Mouse (Mus musculus): ENCODE data around the gene Tfec.

Tfec gene

GRCm38 (mm10) chr6:16898251-16898862 lies at the start of gene Tfec:
TSS of gene Tfec (minus strand) at chr6:16898441.
- in situ Hi-C loops (cut with MboI, MseI): no loop called here

- in situ Hi-C loops (cut with MboI, MseI): no loop called here
These were observed 49.6 kb upstream of the Tfec start for GRCm38 (mm10) chr6:16947837-16948236.

DNA sequence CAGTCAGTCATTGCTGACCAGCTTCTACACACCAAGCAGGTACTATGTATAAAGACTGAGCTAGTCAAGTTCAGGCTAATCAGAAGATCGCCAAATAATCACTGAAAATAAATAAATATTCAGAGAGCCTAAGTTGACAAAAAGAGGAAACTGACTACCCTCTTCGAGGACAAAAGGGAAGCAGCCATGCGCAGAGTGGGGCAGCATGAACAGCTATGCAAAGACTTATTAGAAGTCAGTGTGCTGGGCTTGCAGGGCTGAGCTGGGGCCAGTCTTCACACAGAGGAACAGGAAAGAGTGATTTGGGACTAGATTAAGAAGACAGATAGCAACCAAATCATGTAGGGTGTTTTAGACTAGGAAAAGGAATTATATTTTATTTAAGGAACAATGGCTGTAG lies 45.3 kb upstream of the Tfec start:
- in situ Hi-C loops (cut with MboI, MseI): no loop called here

DNA sequence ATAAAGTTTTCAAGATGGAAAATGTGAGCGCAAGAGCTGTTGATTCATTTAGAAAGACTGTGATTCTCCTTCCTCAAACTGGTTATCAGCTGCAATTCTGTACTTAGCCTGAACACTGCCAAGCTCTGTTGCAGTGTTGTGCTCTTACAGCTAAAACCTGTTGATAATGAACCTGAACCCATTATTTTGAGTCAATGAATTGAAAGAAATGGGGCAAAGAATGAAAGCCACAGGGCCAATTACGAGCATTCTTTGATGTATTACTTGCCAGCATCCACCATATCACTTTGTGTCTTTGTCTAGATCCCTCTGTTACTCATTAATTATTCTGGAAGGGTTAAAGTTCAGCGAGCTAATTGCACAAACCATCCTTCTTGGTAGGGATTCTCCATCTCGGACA lies 44.2 kb upstream of the Tfec start:
- in situ Hi-C loops (cut with MboI, MseI): no loop called here

GRCm38 (mm10) chr6:16931059-16931458 lies 32.8 kb upstream of the Tfec start:
- in situ Hi-C loops (cut with MboI, MseI): no loop called here

GRCm38 (mm10) chr6:16920111-16920656 lies 21.9 kb upstream of the Tfec start:
- in situ Hi-C loops (cut with MboI, MseI): no loop called here

DNA sequence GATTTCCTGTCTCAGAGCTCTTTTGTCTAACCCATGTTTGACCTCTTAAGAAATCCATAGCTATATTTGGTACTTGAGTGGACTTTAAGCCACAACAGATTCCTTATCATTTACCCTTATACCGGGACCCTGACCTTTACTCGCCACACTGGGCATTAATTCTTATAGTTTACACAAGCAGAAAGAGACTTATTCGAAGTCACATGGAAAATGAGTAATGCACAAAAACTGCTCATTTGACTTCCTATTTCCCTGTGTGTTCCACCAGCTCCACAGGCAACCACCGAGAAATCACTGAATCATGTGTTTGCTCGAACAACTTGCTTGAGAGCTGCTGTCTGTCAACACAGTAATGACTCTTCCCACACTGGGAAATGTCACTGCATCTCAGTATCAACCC lies 6.4 kb downstream of the Tfec start:
- in situ Hi-C loops (cut with MboI, MseI): no loop called here

DNA sequence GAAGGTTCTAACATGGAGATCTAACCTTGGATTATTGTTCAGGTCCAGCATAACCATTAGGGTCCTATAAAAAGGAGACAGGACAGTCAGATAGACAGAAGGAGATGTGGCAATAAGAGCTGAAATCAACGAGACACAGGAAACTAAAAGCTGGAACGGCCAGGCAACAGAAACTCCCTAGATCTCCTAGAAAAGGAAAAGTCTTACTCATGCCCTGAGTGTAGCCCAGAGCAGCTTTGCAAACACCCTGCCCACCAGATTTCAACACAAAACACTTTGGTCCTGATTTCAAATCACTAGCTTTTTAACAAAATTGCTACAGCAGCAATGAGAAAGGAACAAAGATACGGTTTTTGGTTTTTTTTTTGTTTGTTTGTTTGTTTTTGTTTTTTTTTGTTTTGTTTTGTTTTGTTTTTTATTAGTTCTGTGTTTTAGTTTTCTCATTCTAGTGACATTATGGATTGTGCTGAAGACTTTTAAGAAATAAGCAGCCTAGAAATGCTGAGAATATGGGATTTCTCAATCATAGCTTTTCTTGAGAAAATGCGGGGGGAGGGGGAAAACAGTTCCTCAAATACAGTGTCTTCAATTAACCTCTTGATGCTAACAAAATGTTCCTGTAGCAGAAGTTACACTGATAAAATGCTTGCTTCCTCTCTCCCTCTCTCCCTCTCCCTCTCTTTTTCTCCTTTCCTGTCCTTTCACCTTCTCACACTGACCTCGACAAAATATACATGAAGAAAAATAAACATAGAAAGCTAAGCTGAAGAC lies 14.5 kb downstream of the Tfec start:
- in situ Hi-C loops (cut with MboI, MseI): loop anchor here in 1 of 2 experiments (10.0 kb wide), 1 partner anchor 491 kb away; no protein-coding TSS in a partner anchor

DNA sequence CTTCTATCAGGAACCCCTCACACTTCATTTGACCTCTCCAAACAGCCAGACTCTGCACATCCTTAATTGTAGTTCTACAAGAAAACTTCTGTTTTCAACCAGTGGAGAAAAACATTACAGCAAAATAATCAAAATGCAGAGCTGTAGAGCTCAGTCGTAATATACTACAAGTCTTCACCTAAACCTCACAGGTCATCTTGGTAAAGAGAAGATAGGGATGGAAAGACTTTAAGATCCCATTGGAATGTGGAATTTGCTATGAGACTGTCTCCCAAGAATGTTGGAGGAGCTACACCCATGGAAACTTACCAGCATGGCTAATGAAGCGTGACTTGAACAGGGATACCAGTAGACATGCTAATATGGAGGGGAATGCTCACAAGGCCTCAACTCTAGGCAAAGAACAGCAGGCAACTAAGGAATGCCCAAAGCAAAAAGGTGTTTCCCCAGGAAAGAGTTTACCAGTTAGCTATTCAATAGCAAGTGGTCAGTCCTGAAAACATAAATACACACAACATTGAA lies 24.2 kb downstream of the Tfec start:
- in situ Hi-C loops (cut with MboI, MseI): no loop called here

DNA sequence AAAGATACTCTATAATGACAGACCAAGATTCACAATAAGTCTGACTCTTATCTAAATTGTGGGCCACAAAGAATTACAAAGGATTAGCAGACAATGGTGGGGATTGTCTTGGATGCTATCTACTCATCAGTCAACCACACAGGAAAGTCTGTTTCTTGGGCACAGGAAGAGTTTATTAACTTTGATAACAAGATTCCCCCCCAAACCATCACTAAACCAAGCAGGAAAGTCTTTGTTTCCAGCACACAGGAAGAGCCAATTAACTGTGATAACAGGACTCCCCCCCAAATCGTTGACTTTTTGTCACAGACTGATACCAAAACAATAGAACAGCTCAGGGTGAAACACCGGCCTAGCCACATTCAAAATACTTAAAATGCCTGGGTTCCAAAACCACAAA lies 28.2 kb downstream of the Tfec start:
- in situ Hi-C loops (cut with MboI, MseI): no loop called here

DNA sequence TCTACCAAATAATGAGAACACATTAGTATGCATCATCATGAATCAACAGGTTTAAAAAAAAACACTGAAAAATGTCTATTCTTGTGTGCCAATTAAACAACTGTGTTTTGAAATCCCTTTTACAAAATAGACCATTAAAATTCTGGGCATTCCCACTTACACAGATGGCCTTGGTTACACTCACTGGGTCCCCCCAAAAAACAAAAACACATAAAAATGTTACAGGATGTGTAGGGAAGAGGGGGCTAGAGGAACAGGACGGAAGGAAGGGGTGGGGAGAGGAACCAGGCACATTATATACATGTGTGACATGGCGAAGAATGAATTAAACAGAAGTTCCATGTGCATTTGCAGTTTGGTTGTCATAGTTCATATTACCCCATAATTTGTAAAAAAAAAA lies 29.9 kb downstream of the Tfec start:
- in situ Hi-C loops (cut with MboI, MseI): no loop called here

- in situ Hi-C loops (cut with MboI, MseI): no loop called here
These were observed 35.3 kb downstream of the Tfec start for GRCm38 (mm10) chr6:16862753-16863508.

DNA sequence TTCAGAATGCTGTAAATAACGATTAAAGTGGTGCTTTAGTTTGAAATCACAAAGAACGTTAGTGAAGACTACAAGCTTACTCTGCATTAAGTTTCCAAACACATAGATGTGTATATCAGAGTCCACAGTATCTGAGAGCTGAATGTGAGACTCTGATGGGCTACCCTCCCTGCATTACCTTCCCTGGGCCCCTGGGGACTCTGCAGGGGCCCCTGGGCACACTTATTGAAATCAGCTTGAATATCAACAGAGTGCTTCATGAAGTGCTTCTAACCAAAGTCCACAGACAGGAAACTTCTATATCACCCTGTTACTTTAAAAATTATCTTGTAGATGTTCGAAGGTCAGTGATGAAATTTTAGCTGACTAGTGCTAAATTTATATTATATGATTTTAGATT lies 36.2 kb downstream of the Tfec start:
- in situ Hi-C loops (cut with MboI, MseI): no loop called here

GRCm38 (mm10) chr6:16855879-16856545 lies 42.2 kb downstream of the Tfec start:
- in situ Hi-C loops (cut with MboI, MseI): no loop called here

DNA sequence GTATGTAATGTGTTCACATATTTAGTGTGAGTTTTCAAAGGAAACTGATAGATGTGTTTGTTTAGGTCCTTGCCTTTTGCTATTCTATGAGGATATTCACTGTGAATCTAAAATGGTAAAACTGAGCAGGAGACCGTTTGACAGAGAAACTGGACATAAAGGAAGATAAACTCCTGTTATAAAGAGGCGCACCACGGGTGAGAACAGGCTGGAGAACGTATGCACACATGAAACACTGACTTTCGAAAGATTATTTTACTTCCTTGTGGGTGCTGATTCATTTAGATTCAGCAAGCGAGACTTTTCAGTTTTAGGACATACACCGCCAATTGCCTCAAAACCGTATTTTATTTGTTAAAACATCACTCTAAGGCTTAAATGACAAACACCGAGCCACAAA lies 43.3 kb downstream of the Tfec start:
- in situ Hi-C loops (cut with MboI, MseI): no loop called here

DNA sequence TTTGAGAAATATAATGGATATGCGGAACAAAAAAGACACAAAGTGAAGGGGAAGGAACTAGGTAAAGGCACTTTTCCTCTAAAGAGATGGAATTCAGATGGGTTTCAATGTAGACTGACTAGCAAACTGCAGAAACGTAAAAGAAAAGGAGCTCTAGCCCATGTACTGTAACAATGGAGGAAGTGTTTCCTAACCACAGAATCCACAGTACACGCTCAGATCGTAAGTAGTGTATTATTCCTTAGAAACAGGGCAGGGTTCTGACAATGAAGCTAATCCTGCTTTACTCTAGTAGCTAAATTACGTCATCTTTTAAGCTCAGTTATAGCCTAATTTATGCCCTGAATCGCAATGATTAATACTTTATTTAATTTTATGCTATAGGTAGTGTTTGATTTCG lies 51.7 kb downstream of the Tfec start:
- in situ Hi-C loops (cut with MboI, MseI): no loop called here

- in situ Hi-C loops (cut with MboI, MseI): no loop called here
These were observed 62.6 kb downstream of the Tfec start for GRCm38 (mm10) chr6:16835631-16836030.

DNA sequence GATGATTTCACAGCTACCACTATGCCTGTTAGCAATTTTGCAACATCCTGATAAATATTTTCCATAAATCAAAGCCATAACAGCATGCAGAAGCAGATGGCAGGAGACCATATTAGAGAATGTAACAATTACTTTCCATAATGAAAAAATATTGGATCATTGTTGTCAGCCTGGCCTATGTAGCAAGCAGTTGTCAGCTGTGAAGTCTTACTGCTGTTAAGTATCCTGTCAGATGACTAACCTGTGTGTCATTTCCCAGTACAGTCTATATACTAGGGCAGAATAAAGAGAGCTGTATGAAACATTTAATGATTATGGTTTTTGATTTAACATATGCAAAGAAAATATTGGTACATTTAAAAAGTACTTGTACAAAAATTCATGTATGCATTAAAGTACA lies 69.9 kb downstream of the Tfec start:
- in situ Hi-C loops (cut with MboI, MseI): no loop called here

DNA sequence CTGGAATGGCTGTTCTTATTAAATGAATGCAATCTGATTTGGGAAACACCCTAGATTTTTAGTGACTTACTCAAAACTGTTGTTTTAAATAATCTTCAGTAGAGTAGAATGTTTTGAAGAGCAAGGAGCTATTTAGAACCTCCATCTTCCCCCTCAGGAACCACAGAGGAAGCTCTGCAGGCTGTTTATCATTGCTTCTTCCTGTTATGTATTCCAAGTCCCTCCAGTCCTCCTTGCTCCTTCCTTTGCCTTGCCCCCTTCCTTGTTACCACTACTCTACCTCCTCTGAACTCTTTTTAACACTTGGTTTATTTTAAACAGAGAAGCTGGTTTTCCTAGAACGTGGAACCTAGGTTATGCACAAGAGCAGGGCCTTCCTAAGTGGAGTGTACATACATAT lies 76.3 kb downstream of the Tfec start:
- in situ Hi-C loops (cut with MboI, MseI): no loop called here

GRCm38 (mm10) chr6:16806302-16806701 lies 91.9 kb downstream of the Tfec start:
- in situ Hi-C loops (cut with MboI, MseI): no loop called here

- in situ Hi-C loops (cut with MboI, MseI): no loop called here
These were observed 100.6 kb downstream of the Tfec start for GRCm38 (mm10) chr6:16797669-16798068.

DNA sequence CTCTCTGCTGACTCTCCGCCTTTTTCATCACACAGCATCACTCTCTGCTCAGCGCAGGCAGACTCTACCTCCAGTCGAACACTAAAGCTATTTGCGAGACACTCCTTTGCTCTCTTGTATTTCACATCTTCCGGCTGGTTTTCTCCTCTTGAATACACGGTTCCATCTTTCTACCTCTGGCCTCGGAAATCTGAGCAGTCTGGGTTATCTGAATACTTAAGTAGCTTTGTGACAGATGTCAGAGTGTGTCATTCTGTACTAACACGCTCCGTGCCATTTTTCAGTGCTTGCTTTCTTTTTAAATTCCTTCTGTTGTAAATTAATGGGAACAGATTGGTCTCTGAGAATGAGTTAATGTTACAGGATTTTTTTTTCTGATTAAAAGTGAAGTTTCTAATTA lies 101.3 kb downstream of the Tfec start:
- in situ Hi-C loops (cut with MboI, MseI): no loop called here
